Mouse (Mus musculus): ENCODE data around the gene Retreg1.

GRCm38 (mm10) chr15:25995521-25995920 is 152.5 kb downstream of the Retreg1 start:
- TF ChIP-seq CTCF (conservative IDR thresholded peaks at IDR 0.05; ENCODE audit: insufficient read depth, insufficient read length, low read depth, low read length) (0 out of 2 replicates have a peak, but pooled peaks have one; percentile 12), POLR2A (IDR thresholded peaks at IDR 0.05; ENCODE audit: low read depth, low read length) (no peak)
